Mouse (Mus musculus): ENCODE results near the gene Ms4a4c.
"Not testable (repeated sequence)": the region's sequence is repeated elsewhere in the genome, so short reads cannot be mapped to it uniquely, and the experiment has no call there.

The Ms4a4c gene

DNA sequence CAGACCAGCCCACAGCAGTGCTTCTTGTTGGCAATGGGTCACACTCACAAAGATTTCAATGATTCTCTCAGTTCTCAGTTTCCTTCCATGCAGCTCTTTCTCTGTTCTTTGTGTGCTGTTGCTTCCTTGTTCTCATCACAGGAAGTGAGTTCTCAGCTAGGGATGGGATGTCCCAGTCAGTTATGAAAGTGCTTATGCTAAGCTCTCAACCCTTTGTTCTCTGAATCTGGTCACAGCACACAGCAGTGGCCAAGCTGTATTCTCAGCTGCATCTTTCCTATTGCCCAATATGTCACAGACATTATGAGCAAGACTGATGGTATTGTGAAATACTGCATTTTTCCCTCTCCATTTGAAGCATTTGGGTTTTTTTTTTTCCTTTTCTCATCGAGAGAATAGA, 60.2 kb downstream of the Ms4a4c start:
- DNase-seq (ENCODE audit: low read depth, low spot score), result not testable (repeated sequence)

DNA sequence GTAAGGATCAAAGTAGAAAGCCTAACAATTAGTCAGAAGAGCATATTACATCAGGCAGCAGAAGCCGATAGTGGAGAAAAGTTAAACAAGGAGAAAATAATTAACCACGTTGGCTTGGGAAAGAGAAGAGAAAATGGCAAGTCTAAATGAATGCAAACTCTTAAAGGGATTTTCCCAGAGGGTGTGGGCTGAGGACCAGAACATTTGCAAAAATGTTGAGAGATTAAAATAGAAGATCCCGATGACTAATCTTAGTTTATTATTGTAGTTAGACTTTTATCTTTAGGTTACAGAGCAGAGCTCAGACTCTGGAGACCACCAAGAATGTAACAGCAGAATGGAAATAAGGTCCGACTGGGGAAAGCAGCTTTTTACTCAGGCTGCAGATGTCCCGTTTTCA, 61.9 kb downstream of the Ms4a4c start:
- DNase-seq (ENCODE audit: low read depth, low spot score), result no peak

DNA sequence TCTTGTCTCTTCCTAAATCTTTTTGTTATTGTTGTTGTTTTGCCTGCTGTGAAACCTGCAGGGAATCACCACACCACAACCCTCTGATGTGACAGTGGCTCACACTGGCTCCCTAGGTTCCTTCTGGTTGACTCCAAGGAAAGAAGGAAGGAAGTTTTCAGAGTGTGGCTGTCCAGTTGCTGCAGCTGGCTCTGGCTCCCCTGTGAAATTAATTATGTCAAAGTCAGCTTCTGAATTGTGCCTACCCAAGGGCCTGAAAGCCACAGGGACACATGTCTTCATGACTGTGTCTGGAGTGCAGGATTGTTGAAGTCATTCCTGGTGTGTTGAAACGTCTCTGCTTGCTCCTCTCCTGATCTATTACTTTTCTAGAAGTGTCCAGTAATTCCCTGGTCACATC, 63.8 kb downstream of the Ms4a4c start:
- not testable (repeated sequence) for DNase-seq (ENCODE audit: low read depth, low spot score)

DNA sequence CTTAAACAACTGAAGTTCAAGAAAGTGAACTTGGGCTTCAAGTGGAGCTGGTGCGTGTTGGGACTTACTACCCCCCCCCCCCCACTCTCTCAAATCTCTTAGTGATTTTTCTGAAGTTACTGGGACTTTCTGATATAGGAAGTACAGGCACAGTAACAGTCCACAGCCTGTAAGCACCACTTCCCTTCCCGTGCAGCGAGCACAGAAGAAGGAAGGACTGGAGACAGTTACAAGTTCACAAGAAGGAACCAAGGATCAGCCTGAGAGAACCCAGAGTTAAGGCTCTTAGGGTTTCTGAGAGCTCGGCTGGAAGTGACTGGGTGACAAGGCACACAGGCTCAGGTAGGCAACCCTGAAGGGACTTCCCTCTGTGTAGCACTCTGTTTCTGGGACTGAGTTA, 64.6 kb downstream of the Ms4a4c start, which contains the start of gene Ms4a6c:
Gene Ms4a6c (plus strand): TSS at position 152 of the 400 bp plus-strand sequence.
- not testable (repeated sequence) for DNase-seq (ENCODE audit: low read depth, low spot score)
